Mouse (Mus musculus) liver, embryonic 15.5 days (tissue): ENCODE measurements around the gene Pld5. TPM values are rescaled to one million over a fixed set of nuclear protein-coding genes. Genes with fewer than 3 reads are reported as not detected.

Source experiments
- ATAC-seq: fragments of 200-750 bp; cut with Nextera tagmentation; 2 replicates; pipeline ENCODE4 v1.8.0; 2017; ENCODE audit warnings: moderate number of reproducible peaks, mild to moderate bottlenecking, moderate library complexity; ENCODE audit not compliant: insufficient read depth
- H3K27ac ChIP-seq: fragments of 300-500 bp; sonication (generic); replicated peaks from 2 replicates; pipeline ENCODE4 v1.5.1; 2015; ENCODE audit warnings: mild to moderate bottlenecking, inconsistent platforms
- H3K27me3 ChIP-seq: fragments of 300-500 bp; sonication (generic); 2 replicates; pipeline ENCODE4 v1.6.1; 2015; ENCODE audit warnings: mild to moderate bottlenecking, inconsistent platforms
- H3K36me3 ChIP-seq: fragments of 300-500 bp; sonication (generic); replicated peaks from 2 replicates; pipeline ENCODE4 v1.6.1; 2015; ENCODE audit warnings: moderate library complexity, mild to moderate bottlenecking, inconsistent platforms
- H3K4me1 ChIP-seq: fragments of 300-500 bp; sonication (generic); replicated peaks from 2 replicates; pipeline ENCODE4 v1.6.1; 2015; ENCODE audit warnings: inconsistent platforms
- H3K4me2 ChIP-seq: fragments of 300-500 bp; sonication (generic); 2 replicates; pipeline ENCODE4 v1.6.1; 2015; ENCODE audit warnings: moderate library complexity, mild to moderate bottlenecking, inconsistent platforms
- H3K4me3 ChIP-seq: fragments of 300-500 bp; sonication (generic); replicated peaks from 2 replicates; pipeline ENCODE4 v1.5.1; 2015; ENCODE audit warnings: mild to moderate bottlenecking, inconsistent platforms
- H3K9ac ChIP-seq: fragments of 300-500 bp; sonication (generic); 2 replicates; pipeline ENCODE4 v1.6.1; 2015; ENCODE audit warnings: moderate library complexity, mild to moderate bottlenecking, inconsistent platforms
- H3K9me3 ChIP-seq: fragments of 300-500 bp; sonication (generic); replicated peaks from 2 replicates; pipeline ENCODE4 v1.6.1; 2016; ENCODE audit warnings: inconsistent platforms
- WGBS: fragments of 180-500 bp; shearing (Covaris S2); methylation state at CpG from one replicate; pipeline ENCODE4 v1.1.7; 2015; ENCODE audit warnings: mixed read lengths; ENCODE audit not compliant: insufficient replicate concordance; 5-methylcytosine and 5-hydroxymethylcytosine counted together
- polyA plus RNA-seq: library from polyadenylated mRNA; unstranded; fragments of >200 nt; fragmentation: Nextera tagmentation; extraction: Ambion mirVana; gene quantifications from 2 replicates; pipeline ENCODE4 v1.2.1, GENCODE M21; 2015

Pld5 gene
- not detected in 2 replicates for polyA plus RNA-seq

DNA sequence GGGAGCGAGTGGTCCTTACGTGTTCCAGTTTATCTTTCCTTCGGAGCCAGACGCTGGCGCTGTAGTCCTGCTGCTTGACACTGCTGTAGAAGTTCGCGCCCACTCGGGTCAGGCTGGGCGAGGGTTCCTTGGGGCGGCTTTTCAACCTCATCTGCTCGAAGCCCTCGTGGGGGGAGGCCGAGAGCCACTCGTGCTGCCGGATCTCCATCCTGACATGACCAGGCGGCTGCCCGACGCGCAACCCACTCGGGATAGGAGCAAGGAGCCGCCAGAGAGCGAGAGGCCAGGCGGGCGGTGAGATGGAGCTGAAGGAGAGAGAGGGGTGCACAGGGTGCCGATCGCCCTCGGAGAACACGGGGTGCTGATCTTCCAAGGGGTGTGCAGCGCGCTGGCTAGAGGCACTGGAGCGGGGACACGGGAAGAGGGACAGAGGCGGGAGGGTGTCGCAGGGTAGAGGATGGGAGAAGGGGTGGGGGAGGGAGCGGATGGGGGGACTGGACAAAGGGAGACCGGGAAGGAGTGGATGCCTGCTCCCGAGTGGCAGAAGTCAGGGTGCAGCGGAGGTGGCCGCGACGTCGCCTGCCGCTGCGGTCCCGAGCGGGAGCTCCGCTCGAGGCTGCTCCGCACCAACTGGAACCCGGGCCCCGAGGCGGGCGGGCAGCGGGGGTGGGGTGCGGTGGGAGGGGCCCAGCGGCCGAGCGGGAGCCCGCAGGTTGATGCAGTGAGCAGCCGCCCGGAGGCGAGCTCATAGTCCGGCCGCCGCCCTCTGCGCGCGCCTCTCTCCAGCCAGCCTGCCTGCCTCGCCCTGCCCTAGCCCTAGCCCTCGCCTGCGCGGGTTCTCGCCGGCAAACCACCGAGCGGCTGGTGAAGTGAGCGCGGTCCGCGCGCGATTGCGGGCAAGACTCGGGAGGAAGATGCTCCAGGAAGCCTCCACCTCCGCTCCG is at the start of gene Pld5:
Gene Pld5, minus strand, starts transcription at position 646 of the 944 bp plus-strand sequence.
- 1% methylated on average over 86 of the region's 86 CpGs for WGBS
- Histone ChIP-seq H3K9me3 (no peaks in the 10 kb centered on the region), H3K27me3 (peaks cover 34% of the 10 kb centered on the region), H3K27ac (no peak within 1 kb of the TSS), H3K4me2 (peak within 1 kb of the TSS; percentile 46), H3K36me3 (no peaks in the 10 kb centered on the region), H3K4me1 (no peaks in the 10 kb centered on the region), H3K4me3 (peak within 1 kb of the TSS; percentile 27; the same call in 1 of the 2 replicates), H3K9ac (no peak within 1 kb of the TSS)
- no peak for ATAC-seq

DNA sequence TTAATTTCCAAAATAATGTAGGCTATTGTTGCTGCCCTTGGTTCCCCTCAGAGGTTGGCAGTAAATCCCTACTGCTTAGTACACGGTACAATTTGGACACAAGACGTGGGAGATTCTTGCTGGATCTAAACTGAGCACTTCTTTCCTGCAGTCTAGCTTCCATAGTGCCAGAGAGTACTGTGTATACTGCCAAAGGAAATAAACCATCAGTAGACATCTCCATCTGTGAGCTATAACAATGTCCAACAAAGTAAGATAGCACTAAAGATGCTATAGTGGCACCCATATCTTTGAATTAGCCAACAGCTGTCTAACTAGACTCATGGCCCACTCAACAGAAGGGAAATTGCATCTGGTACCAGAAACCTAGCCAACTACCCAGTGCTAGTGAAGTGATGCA is 40.0 kb upstream of the Pld5 start:
- H3K4me2 ChIP-seq, result no peak overlapping the region
- H3K9me3 ChIP-seq, result no peaks in the 10 kb centered on the region
- H3K27ac ChIP-seq, result no peak overlapping the region
- no peaks in the 10 kb centered on the region for H3K36me3 ChIP-seq
- no peaks in the 10 kb centered on the region for H3K27me3 ChIP-seq
- no peak overlapping the region for H3K4me3 ChIP-seq
- ATAC-seq, result no peak
- no peaks in the 10 kb centered on the region for H3K4me1 ChIP-seq
- WGBS, result 42% methylated on average over 2 of the region's 2 CpGs
- H3K9ac ChIP-seq, result no peak overlapping the region

DNA sequence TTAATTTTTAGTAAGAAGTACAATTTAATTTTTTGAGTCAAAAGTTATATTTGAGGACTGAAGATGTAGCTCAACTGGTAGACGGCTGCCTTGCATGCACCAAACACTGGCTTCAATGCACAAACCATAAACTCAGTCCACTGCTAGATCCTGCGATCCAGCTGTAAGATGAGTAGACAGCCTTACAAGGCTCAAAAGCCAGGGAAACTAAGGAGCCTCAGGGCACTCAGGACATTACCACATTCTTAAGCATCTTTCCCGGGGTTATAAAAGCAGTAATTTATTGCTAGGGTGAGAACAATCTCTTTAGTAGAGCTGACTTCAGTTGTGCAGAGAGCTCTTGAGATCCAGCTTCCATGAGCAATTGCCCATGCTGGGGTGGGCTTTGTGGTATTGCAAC is 35.1 kb upstream of the Pld5 start:
- WGBS, result 60% methylated on average over 3 of the region's 3 CpGs

DNA sequence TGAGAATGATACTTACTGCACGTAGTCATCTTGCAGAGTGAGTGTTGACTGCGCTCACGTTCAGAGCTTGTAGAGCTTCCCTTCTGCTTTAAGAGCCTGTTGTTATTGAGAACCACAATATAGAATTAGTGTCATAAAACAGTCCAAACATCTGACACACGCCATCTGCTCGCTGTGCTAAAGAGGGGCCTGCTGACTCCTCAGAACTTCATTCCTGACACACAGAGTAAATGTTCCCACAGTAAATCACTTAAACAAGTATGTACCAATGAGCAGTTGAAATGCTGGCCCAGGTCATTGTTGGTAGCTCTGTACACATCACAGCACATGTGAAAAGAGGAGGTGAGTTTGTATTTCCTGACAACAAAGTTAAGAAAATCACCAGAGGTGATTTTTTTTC is 14.3 kb upstream of the Pld5 start:
- Histone ChIP-seq H3K36me3 (no peaks in the 10 kb centered on the region), H3K27ac (no peak overlapping the region), H3K4me1 (no peaks in the 10 kb centered on the region), H3K4me3 (no peak overlapping the region), H3K27me3 (no peaks in the 10 kb centered on the region), H3K9ac (no peak overlapping the region), H3K9me3 (no peaks in the 10 kb centered on the region), H3K4me2 (no peak overlapping the region)
- ATAC-seq, result no peak
- WGBS, result 62% methylated on average over 5 of the region's 5 CpGs

More for the DNA sequence above, 35.1 kb upstream of the Pld5 start:
- Histone ChIP-seq H3K9ac (no peak overlapping the region), H3K4me2 (no peak overlapping the region), H3K4me1 (no peaks in the 10 kb centered on the region), H3K4me3 (no peak overlapping the region), H3K27me3 (no peaks in the 10 kb centered on the region), H3K9me3 (no peaks in the 10 kb centered on the region), H3K27ac (no peak overlapping the region), H3K36me3 (no peaks in the 10 kb centered on the region)
- no peak for ATAC-seq

DNA sequence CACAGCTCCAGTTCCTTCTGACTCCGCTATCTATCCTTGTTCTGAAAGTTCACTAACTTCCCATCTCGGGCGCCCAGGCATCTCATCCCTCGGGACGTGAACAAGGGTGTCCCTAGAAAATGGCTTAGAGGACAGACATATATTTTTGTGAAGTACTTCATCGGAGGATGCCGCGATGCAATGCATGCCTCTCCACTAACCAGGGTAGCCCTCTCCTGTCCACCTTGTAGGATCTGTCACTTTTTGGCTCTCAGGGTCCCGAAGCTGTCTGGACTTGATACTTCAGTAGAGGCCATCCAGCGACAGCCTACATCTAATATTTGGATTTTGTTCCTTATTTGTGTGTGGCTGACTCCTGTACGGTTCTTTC is 484 bp upstream of the Pld5 start:
- Histone ChIP-seq H3K27me3 (peaks cover 34% of the 10 kb centered on the region), H3K27ac (no peak overlapping the region), H3K4me3 (no peak overlapping the region), H3K4me2 (peak overlapping the region; percentile 46), H3K9ac (no peak overlapping the region), H3K4me1 (no peaks in the 10 kb centered on the region), H3K9me3 (no peaks in the 10 kb centered on the region), H3K36me3 (no peaks in the 10 kb centered on the region)
- ATAC-seq, result no peak
- 12% methylated on average over 11 of the region's 11 CpGs for WGBS

DNA sequence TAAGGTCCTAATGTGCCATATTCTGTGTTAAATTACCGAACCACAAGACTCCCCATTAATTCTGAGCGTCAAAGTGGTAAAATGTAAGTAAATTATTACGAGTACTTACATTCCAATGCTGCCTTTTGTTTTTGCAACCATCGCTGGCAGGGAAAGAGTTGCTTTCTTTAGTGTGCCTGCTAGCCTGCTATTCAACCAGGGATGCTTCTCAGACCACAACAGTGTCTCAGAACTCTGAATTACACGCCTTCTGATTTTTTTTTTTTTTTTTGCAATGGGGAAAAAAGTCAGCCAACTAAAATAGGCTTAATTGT is 26.4 kb downstream of the Pld5 start:
- H3K4me2 ChIP-seq, result no peak overlapping the region

DNA sequence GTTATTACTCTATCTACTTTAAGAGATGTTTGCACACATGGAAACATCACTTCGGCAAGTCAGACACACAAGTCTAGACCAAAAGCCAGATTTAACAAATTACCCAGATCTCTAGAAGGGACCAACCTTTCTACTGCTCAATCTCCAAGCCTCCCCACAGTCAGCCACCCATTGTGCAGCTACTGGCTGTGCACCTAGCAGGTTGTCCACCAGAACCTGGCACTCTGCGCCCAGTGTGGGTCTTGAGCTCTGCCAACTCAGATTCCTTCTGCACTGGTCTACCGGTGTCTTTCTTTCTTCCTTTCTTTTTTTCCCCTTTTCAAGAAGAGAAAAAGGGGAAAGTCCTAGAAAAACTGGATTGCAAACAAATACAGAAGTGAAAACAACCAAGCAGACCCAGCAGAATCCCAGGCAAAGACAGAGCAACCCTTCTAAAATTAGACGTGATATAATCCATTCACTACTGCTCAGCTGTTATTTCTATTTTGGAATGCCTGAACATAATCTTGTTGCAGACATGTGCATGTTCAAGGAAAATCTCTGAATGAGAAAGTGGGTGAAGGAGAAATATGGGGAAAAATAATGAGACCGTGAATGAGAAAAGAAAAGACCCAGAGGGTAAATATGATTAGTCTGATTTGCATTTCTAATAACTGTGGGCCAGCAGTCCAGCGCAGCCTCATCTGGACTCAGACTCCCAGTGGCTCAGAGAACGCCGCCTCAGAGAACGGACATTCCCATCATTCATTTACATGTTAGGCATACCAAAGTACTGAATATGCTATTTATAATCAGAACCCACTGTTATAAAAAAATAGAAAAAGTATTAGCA is 27.0 kb downstream of the Pld5 start:
- Histone ChIP-seq H3K9ac (no peak overlapping the region), H3K4me2 (no peak overlapping the region), H3K4me3 (no peak overlapping the region), H3K36me3 (no peaks in the 10 kb centered on the region), H3K27me3 (no peaks in the 10 kb centered on the region), H3K27ac (no peak overlapping the region), H3K9me3 (no peaks in the 10 kb centered on the region), H3K4me1 (no peaks in the 10 kb centered on the region)
- 72% methylated on average over 9 of the region's 9 CpGs for WGBS
- ATAC-seq, result no peak

More for the DNA sequence above, 26.4 kb downstream of the Pld5 start:
- H3K36me3 ChIP-seq, result no peaks in the 10 kb centered on the region
- no peaks in the 10 kb centered on the region for H3K4me1 ChIP-seq
- no peak overlapping the region for H3K9ac ChIP-seq
- no peak overlapping the region for H3K4me3 ChIP-seq
- no peaks in the 10 kb centered on the region for H3K9me3 ChIP-seq
- H3K27me3 ChIP-seq, result no peaks in the 10 kb centered on the region
- WGBS, result 59% methylated on average over 5 of the region's 5 CpGs
- H3K27ac ChIP-seq, result no peak overlapping the region
- ATAC-seq, result no peak

DNA sequence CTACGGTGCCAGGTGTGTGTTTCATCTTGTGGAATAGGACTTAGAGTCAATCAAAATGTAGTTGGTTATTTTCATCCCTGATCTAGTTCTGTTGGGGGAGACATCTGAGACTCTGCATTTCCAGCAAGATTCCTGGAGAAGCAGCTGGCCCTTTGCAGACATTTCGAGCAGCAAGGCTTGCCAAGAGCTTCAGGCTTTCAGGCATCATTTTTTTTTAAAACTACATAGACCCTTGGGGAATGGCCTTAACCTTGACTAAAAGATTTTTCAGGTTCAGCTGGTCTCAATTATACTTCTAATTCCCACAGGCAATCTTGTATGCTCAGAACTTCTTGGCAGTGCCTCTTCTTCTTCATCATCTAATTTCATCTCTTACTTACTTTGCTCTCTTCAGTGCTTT is 35.9 kb downstream of the Pld5 start:
- Histone ChIP-seq H3K9ac (no peak overlapping the region), H3K36me3 (no peaks in the 10 kb centered on the region), H3K4me3 (no peak overlapping the region), H3K27ac (no peak overlapping the region), H3K4me1 (no peaks in the 10 kb centered on the region), H3K9me3 (no peaks in the 10 kb centered on the region), H3K27me3 (no peaks in the 10 kb centered on the region), H3K4me2 (no peak overlapping the region)
- WGBS, result 54% methylated on average over 2 of the region's 2 CpGs
- ATAC-seq, result no peak

DNA sequence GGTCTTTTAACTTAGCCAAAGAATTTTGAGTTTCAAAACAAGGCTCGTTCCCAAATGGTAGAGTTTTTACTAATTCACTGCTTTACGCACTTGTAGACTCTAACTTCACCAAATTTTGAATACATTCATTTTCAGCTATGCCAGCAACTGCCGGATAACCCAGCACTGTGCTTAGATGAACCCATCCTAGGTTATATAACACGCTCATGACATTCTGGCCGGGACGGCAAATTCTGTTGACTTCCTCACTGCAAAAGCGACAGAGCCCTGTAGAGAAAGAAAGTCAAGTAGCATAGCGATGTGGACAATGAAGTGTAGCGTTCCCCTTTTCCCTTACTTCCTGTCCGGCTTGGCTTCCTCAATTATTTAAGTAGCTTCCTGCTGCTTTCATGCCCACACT is 51.3 kb downstream of the Pld5 start:
- no peak overlapping the region for H3K4me2 ChIP-seq
- no peak overlapping the region for H3K4me3 ChIP-seq
- WGBS, result 34% methylated on average over 10 of the region's 10 CpGs
- H3K9me3 ChIP-seq, result no peaks in the 10 kb centered on the region
- no peak overlapping the region for H3K27ac ChIP-seq
- H3K4me1 ChIP-seq, result no peaks in the 10 kb centered on the region
- H3K27me3 ChIP-seq, result no peaks in the 10 kb centered on the region
- ATAC-seq, result no peak
- no peaks in the 10 kb centered on the region for H3K36me3 ChIP-seq
- no peak overlapping the region for H3K9ac ChIP-seq

DNA sequence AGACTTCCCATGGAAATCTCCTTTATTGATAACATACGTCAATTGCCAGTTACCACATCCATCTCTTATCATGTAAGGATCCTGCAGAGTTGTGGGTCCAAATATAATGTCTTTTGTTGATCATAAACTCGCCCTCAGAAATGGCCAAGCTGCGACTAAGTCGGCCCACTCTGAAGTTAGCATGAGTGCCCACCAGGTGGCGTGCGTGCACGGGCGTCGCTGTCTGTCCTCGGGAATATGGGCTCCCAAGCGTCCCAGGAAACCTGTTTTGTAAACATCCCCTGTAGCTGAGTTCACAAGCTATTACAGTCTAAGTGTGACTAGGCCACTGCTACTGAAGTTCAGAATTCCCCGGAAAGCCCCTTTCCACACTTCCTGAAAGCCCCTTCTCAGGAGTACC is 51.9 kb downstream of the Pld5 start:
- WGBS, result 5% methylated on average over 12 of the region's 12 CpGs
- Histone ChIP-seq H3K27me3 (no peaks in the 10 kb centered on the region), H3K4me2 (no peak overlapping the region)

DNA sequence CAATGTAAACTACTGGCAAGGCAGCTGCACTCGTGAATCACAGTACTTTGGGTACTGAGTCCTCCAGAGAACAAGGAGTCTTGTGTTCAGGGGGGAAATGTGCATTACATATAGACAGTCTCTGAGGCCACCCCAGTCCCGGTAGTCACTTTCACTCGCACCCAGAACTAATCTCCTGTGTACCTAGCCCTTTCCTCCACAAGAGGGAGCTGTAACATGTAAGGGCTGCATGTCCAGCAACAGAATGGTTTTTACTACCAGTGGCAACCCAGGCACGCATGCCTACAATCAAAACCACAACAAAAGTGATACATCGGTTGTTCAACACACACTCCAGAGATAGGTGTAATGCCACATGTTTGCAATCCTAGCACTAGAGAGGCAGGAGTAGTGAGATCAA is 56.9 kb downstream of the Pld5 start:
- H3K4me1 ChIP-seq, result no peaks in the 10 kb centered on the region
- no peak overlapping the region for H3K27ac ChIP-seq
- no peak overlapping the region for H3K9ac ChIP-seq
- no peaks in the 10 kb centered on the region for H3K36me3 ChIP-seq
- 58% methylated on average over 5 of the region's 5 CpGs for WGBS
- no peak overlapping the region for H3K4me3 ChIP-seq
- H3K9me3 ChIP-seq, result no peaks in the 10 kb centered on the region
- H3K4me2 ChIP-seq, result no peak overlapping the region
- no peak for ATAC-seq
- H3K27me3 ChIP-seq, result no peaks in the 10 kb centered on the region

More for the DNA sequence above, 51.9 kb downstream of the Pld5 start:
- no peak for ATAC-seq
- Histone ChIP-seq H3K27ac (no peak overlapping the region), H3K4me3 (no peak overlapping the region), H3K9ac (no peak overlapping the region), H3K9me3 (no peaks in the 10 kb centered on the region), H3K4me1 (no peaks in the 10 kb centered on the region), H3K36me3 (no peaks in the 10 kb centered on the region)
